24 mouse cellular contexts compared by ENCODE assay signal in genomic region chr13:104352590-104352989, GRCm38 (mm10).
DNase-seq lines count a peak whose midpoint lies in the region; ATAC-seq lines count a peak whose summit lies in the region.
"Had no signal": no experiment of that assay in that cellular context is flagged by ENCODE, and none has a peak within 500 bp of the region (broad histone marks: within the 10 kb centered on the region; RNA-seq: fewer than 3 reads in every experiment).

No protein-coding gene starts in this region.

- H3K36me3 ChIP-seq in midbrain, embryonic 10.5 days: peaks cover 9% of the 10 kb centered on the region
- H3K36me3 ChIP-seq in midbrain, embryonic 13.5 days: no peaks in the 10 kb centered on the region
- H3K36me3 ChIP-seq in embryonic facial prominence, embryonic 12.5 days: 0 out of 2 replicates have a peak, but pooled peaks cover 2% of the 10 kb centered on the region
- peaks cover 5% of the 10 kb centered on the region; the same call in 1 of the 2 replicates for H3K36me3 ChIP-seq in limb, embryonic 15.5 days
- H3K36me3 ChIP-seq: kidney, embryonic 15.5 days; liver, embryonic 13.5 days had no signal

- H3K9me3 ChIP-seq in midbrain, embryonic 10.5 days (replicated peaks): no peaks in the 10 kb centered on the region
- no peaks in the 10 kb centered on the region for H3K9me3 ChIP-seq in midbrain, embryonic 13.5 days
- no peaks in the 10 kb centered on the region for H3K9me3 ChIP-seq in embryonic facial prominence, embryonic 12.5 days
- no peaks in the 10 kb centered on the region for H3K9me3 ChIP-seq in limb, embryonic 15.5 days
- H3K9me3 ChIP-seq: forebrain, embryonic 10.5 days; heart, embryonic 13.5 days; kidney, embryonic 15.5 days; liver, embryonic 13.5 days had no signal

- H3K4me1 ChIP-seq in midbrain, embryonic 10.5 days: peaks cover 13% of the 10 kb centered on the region
- no peaks in the 10 kb centered on the region for H3K4me1 ChIP-seq in midbrain, embryonic 13.5 days (replicated peaks)
- H3K4me1 ChIP-seq in embryonic facial prominence, embryonic 12.5 days: no peaks in the 10 kb centered on the region
- no peaks in the 10 kb centered on the region for H3K4me1 ChIP-seq in limb, embryonic 15.5 days
- H3K4me1 ChIP-seq: heart, embryonic 13.5 days; kidney, embryonic 15.5 days; liver, embryonic 13.5 days had no signal

- H3K4me2 ChIP-seq in midbrain, embryonic 13.5 days (replicated peaks): no peak overlapping the region
- H3K4me2 ChIP-seq in embryonic facial prominence, embryonic 12.5 days (replicated peaks): no peak overlapping the region
- no peak overlapping the region for H3K4me2 ChIP-seq in limb, embryonic 15.5 days
- H3K4me2 ChIP-seq: heart, embryonic 13.5 days; kidney, embryonic 15.5 days; liver, embryonic 13.5 days had no signal

- ATAC-seq in midbrain, embryonic 13.5 days: no peak
- no peak for ATAC-seq in embryonic facial prominence, embryonic 12.5 days (ENCODE audit: insufficient number of reproducible peaks, insufficient read depth, low FRiP score, low TSS enrichment)
- ATAC-seq in limb, embryonic 15.5 days (ENCODE audit: insufficient number of reproducible peaks, low FRiP score, low TSS enrichment, low read depth): no peak
- ATAC-seq: forebrain, embryonic 16.5 days; intestine, postnatal 0 days had no signal

- 29% methylated on average over 5 of the region's 5 CpGs for WGBS in midbrain, embryonic 10.5 days
- WGBS in midbrain, embryonic 13.5 days: 25% methylated on average over 5 of the region's 5 CpGs
- WGBS in embryonic facial prominence, embryonic 12.5 days: 56% methylated on average over 5 of the region's 5 CpGs
- WGBS in limb, embryonic 15.5 days: 42% methylated on average over 5 of the region's 5 CpGs

- H3K27me3 ChIP-seq in midbrain, embryonic 10.5 days (ENCODE audit: low read depth, poor library complexity, severe bottlenecking): no peaks in the 10 kb centered on the region
- H3K27me3 ChIP-seq in midbrain, embryonic 13.5 days: no peaks in the 10 kb centered on the region
- H3K27me3 ChIP-seq in embryonic facial prominence, embryonic 12.5 days: no peaks in the 10 kb centered on the region
- no peaks in the 10 kb centered on the region for H3K27me3 ChIP-seq in limb, embryonic 15.5 days
- H3K27me3 ChIP-seq: heart, embryonic 13.5 days; kidney, embryonic 15.5 days; liver, embryonic 13.5 days had no signal

- no peak overlapping the region for H3K9ac ChIP-seq in midbrain, embryonic 13.5 days (replicated peaks)
- H3K9ac ChIP-seq in embryonic facial prominence, embryonic 12.5 days: no peak overlapping the region
- no peak overlapping the region for H3K9ac ChIP-seq in limb, embryonic 15.5 days
- H3K9ac ChIP-seq: heart, embryonic 13.5 days; kidney, embryonic 15.5 days; liver, embryonic 13.5 days had no signal

- peak; percentile 18 for DNase-seq in midbrain, embryonic 10.5 days (ENCODE audit: low spot score)
- peak; percentile 48 for DNase-seq in embryo, embryonic 10.5 days (ENCODE audit: low spot score)
- DNase-seq in frontal cortex, postnatal 14 days (ENCODE audit: low spot score in 2 of 2): no peak
- no peak for DNase-seq in lung, postnatal 25 days (ENCODE audit: low spot score)
- DNase-seq: adrenal gland, postnatal 10 days; cerebellum, adult 9-10 months; gastrocnemius, postnatal 36 days; heart, adult 2 months; heart, postnatal 36 days; liver, embryonic 13.5 days; lung, adult 2 months; lung, postnatal 14 days; right cerebral cortex, postnatal 14 days; thymus, adult 2 months had no signal

- no peak overlapping the region for H3K4me3 ChIP-seq in midbrain, embryonic 10.5 days
- H3K4me3 ChIP-seq in midbrain, embryonic 13.5 days (replicated peaks): no peak overlapping the region
- H3K4me3 ChIP-seq in embryonic facial prominence, embryonic 12.5 days: no peak overlapping the region
- no peak overlapping the region for H3K4me3 ChIP-seq in limb, embryonic 15.5 days
- H3K4me3 ChIP-seq: forebrain, embryonic 10.5 days; heart, adult 2 months; heart, embryonic 13.5 days; kidney, embryonic 15.5 days; left cerebral cortex, adult 2 months; liver, embryonic 13.5 days had no signal

- no peak overlapping the region for H3K27ac ChIP-seq in midbrain, embryonic 10.5 days (replicated peaks)
- H3K27ac ChIP-seq in midbrain, embryonic 13.5 days: no peak overlapping the region
- H3K27ac ChIP-seq in embryonic facial prominence, embryonic 12.5 days: 0 out of 2 replicates have a peak overlapping the region, but pooled peaks have one; percentile 17
- H3K27ac ChIP-seq in limb, embryonic 15.5 days: peak overlapping the region; percentile 59
- H3K27ac ChIP-seq: forebrain, embryonic 10.5 days; heart, adult 2 months; heart, embryonic 13.5 days; kidney, embryonic 15.5 days; left cerebral cortex, adult 2 months; liver, embryonic 13.5 days; stomach, postnatal 0 days had no signal

Comparison
In these comparisons a context has a peak if more than half of its experiments do, and no peak if none do; other contexts are left out.
1. DNase-seq: peak in midbrain, embryonic 10.5 days (single experiment) and embryo, embryonic 10.5 days (single experiment); none in frontal cortex, postnatal 14 days (0 of 2) and lung, postnatal 25 days (single experiment).
2. H3K27ac ChIP-seq: peak in embryonic facial prominence, embryonic 12.5 days (single experiment) and limb, embryonic 15.5 days (single experiment); none in midbrain, embryonic 10.5 days (single experiment) and midbrain, embryonic 13.5 days (single experiment).